In the genomic region with DNA sequence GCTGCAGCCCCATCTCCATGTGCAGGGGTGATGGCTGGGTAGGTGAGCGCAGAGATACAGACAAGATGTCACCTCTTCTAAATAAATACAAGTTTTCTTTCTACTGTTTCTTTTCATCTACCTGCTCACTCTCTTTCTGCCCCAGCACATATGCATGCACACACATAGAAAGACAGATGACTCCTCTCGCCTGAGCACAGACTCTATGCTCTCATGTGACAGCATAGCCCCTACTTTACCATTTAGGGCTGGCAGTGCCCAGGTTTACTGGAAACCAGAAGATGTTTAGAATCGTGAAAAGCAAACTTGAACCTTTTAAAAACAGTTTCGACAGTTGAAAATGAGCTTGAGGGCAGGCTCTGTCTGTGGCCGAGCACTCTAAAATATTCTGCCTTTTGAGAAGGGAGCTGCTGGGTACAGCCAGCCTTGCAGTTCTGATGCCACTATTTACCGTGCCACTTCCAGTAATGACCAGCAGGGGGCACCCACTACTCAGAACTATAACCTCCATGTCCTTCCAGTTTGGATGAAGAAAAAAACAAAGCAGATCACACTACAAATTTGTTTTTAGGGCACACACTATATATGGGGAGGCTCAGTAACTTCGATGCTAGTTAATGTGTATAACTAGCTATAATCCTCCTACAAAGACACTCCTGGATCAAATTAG, we compare ENCODE assay signal across 9 mouse cellular contexts. TPM values are rescaled to one million over a fixed set of nuclear protein-coding genes. Genes with fewer than 3 reads are reported as not detected.
DNase-seq lines count a peak whose midpoint lies in the region; ATAC-seq and TF ChIP-seq lines count a peak whose summit lies in the region.
"Had no signal": no experiment of that assay in that cellular context is flagged by ENCODE, and none has a peak within 500 bp of the region (broad histone marks: within the 10 kb centered on the region; RNA-seq: fewer than 3 reads in every experiment).

No protein-coding gene starts in this region.

- no peaks in the 10 kb centered on the region for H3K4me1 ChIP-seq in MEL (ENCODE audit: control insufficient read depth in 1 of 2, insufficient read depth in 2 of 2, low read length in 2 of 2)
- H3K4me1 ChIP-seq in bone marrow macrophage, adult 2 months (ENCODE audit: control insufficient read depth, insufficient read depth, low read length): no peaks in the 10 kb centered on the region
- H3K4me1 ChIP-seq in embryonic fibroblast, embryonic 13.5 days (ENCODE audit: control insufficient read depth, insufficient read depth, low read length): no peaks in the 10 kb centered on the region
- no peaks in the 10 kb centered on the region for H3K4me1 ChIP-seq in heart, postnatal 0 days (ENCODE audit: control insufficient read depth, insufficient read depth)
- H3K4me1 ChIP-seq: lung, embryonic 15.5 days had no signal

- no peaks in the 10 kb centered on the region for H3K79me2 ChIP-seq in MEL (ENCODE audit: control insufficient read depth, insufficient read depth, low read length, poor library complexity)

- H3K27ac ChIP-seq in MEL (ENCODE audit: control insufficient read depth, low read depth, low read length): no peak overlapping the region
- H3K27ac ChIP-seq in bone marrow macrophage, adult 2 months (ENCODE audit: insufficient read depth, low read depth, low read length): no peak overlapping the region
- no peak overlapping the region for H3K27ac ChIP-seq in embryonic fibroblast, embryonic 13.5 days (ENCODE audit: insufficient read depth, low read length)
- no peak overlapping the region for H3K27ac ChIP-seq in heart, postnatal 0 days (ENCODE audit: low read depth)
- H3K27ac ChIP-seq: lung, embryonic 15.5 days had no signal

- no peak overlapping the region for H3K4me2 ChIP-seq in heart, postnatal 0 days (ENCODE audit: low read depth, low read length)
- H3K4me2 ChIP-seq: lung, embryonic 15.5 days had no signal

- no peak for TF ChIP-seq EP300 in MEL (IDR thresholded peaks at IDR 0.05; ENCODE audit: low read depth in 1 of 2, low read length in 2 of 2)
- TF ChIP-seq EP300 in heart, postnatal 0 days (IDR thresholded peaks at IDR 0.05; ENCODE audit: low read depth): no peak

- H3K27me3 ChIP-seq in MEL (ENCODE audit: control insufficient read depth in 1 of 2, insufficient read depth in 2 of 2, low read length in 2 of 2): peaks cover 0 to 2% of the 10 kb centered on the region in 2 experiments; a peak in 3 of 4 replicates
- no peaks in the 10 kb centered on the region for H3K27me3 ChIP-seq in heart, postnatal 0 days (ENCODE audit: control insufficient read depth, insufficient read depth, low read length)
- H3K27me3 ChIP-seq: lung, embryonic 15.5 days had no signal

- no peaks in the 10 kb centered on the region for H3K9me3 ChIP-seq in MEL (replicated peaks; ENCODE audit: insufficient read depth, low read length)
- H3K9me3 ChIP-seq in heart, postnatal 0 days (replicated peaks; ENCODE audit: control insufficient read depth, low read length): no peaks in the 10 kb centered on the region
- H3K9me3 ChIP-seq: lung, embryonic 15.5 days had no signal

- no peak overlapping the region for H3K9ac ChIP-seq in MEL (ENCODE audit: control insufficient read depth, low read depth, low read length, poor library complexity, severe bottlenecking)
- H3K9ac ChIP-seq in heart, postnatal 0 days (replicated peaks; ENCODE audit: low read depth, low read length): no peak overlapping the region
- H3K9ac ChIP-seq: lung, embryonic 15.5 days had no signal

- H3K4me3 ChIP-seq in MEL (ENCODE audit: control insufficient read depth in 1 of 2, insufficient read depth in 1 of 2, low read depth in 2 of 2, low read length in 2 of 2): no peak overlapping the region
- no peak overlapping the region for H3K4me3 ChIP-seq in bone marrow macrophage, adult 2 months (ENCODE audit: insufficient read depth, low read length)
- no peak overlapping the region for H3K4me3 ChIP-seq in embryonic fibroblast, embryonic 13.5 days (ENCODE audit: insufficient read depth, low read length)
- no peak overlapping the region for H3K4me3 ChIP-seq in heart, postnatal 0 days (ENCODE audit: low read depth, low read length)
- H3K4me3 ChIP-seq: lung, embryonic 15.5 days had no signal

- TF ChIP-seq RAD21 in MEL (IDR thresholded peaks at IDR 0.05; ENCODE audit: low read depth, low read length): peak; percentile 85

- 0 out of 2 replicates have a peak, but pooled peaks have one; percentile 39 for ATAC-seq in heart, postnatal 0 days (ENCODE audit: insufficient read depth, low read depth)
- ATAC-seq in inflammation-experienced regulatory T-cells, adult 6 months: no peak

- no peaks in the 10 kb centered on the region for H3K36me3 ChIP-seq in MEL (ENCODE audit: control insufficient read depth in 1 of 2, insufficient read depth in 2 of 2, low read length in 2 of 2)
- H3K36me3 ChIP-seq in heart, postnatal 0 days (replicated peaks; ENCODE audit: control insufficient read depth, insufficient read depth, low read length): no peaks in the 10 kb centered on the region
- H3K36me3 ChIP-seq: lung, embryonic 15.5 days had no signal

- TF ChIP-seq POLR2A in MEL (IDR thresholded peaks at IDR 0.05; ENCODE audit: control insufficient read depth in 1 of 2, insufficient read depth in 1 of 2, low read depth in 1 of 2, low read length in 2 of 2, poor library complexity in 1 of 2): no peak
- no peak for TF ChIP-seq POLR2A in bone marrow macrophage, adult 2 months (IDR thresholded peaks at IDR 0.05; ENCODE audit: borderline replicate concordance, low read depth, low read length)
- no peak for TF ChIP-seq POLR2A in embryonic fibroblast, embryonic 13.5 days (IDR thresholded peaks at IDR 0.05; ENCODE audit: low read depth, low read length)

- peak; percentile 68 for DNase-seq in MEL (ENCODE audit: low read depth, low spot score)
- DNase-seq in heart, postnatal 0 days (ENCODE audit: low spot score): peak; percentile 66
- peak; percentile 91 for DNase-seq in layer of hippocampus, adult 9-10 months (ENCODE audit: low spot score)
- DNase-seq in lung, postnatal 36 days: peak; percentile 88
- DNase-seq in right cerebral cortex, postnatal 14 days: peak; percentile 82

- TF ChIP-seq CTCF in MEL (IDR thresholded peaks at IDR 0.05 in 2 of 3, conservative IDR thresholded peaks at IDR 0.05 in 1 of 3; ENCODE audit: control insufficient read depth in 1 of 3, insufficient read depth in 1 of 3, low read depth in 2 of 3, low read length in 3 of 3, poor library complexity in 1 of 3, severe bottlenecking in 1 of 3): peak; percentile 74 to 88 (median 80)
- TF ChIP-seq CTCF in bone marrow macrophage, adult 2 months (IDR thresholded peaks at IDR 0.05; ENCODE audit: low read depth, low read length): peak; percentile 45; the same call in 1 of the 2 replicates
- peak; percentile 29; the same call in 1 of the 2 replicates for TF ChIP-seq CTCF in embryonic fibroblast, embryonic 13.5 days (IDR thresholded peaks at IDR 0.05; ENCODE audit: borderline replicate concordance, insufficient read depth, low read length)
- peak; percentile 91 for TF ChIP-seq CTCF in heart, postnatal 0 days (IDR thresholded peaks at IDR 0.05; ENCODE audit: low read depth)

- WGBS in heart, postnatal 0 days: 28% methylated on average over 7 of the region's 7 CpGs

TF ChIP-seq in MEL, 35 proteins besides CTCF, POLR2A, EP300 and RAD21:
- TF ChIP-seq ZC3H11A (IDR thresholded peaks at IDR 0.05; ENCODE audit: low read depth, low read length) (peak; percentile 79), MAFK (IDR thresholded peaks at IDR 0.05; ENCODE audit: borderline replicate concordance, low read depth, low read length) (no peak), SMC3 (IDR thresholded peaks at IDR 0.05; ENCODE audit: low read depth, low read length) (peak; percentile 96), ZNF384 (IDR thresholded peaks at IDR 0.05; ENCODE audit: low read depth, low read length) (peak; percentile 56), GABPA (IDR thresholded peaks at IDR 0.05; ENCODE audit: low read depth, low read length) (no peak), MYB (IDR thresholded peaks at IDR 0.05; ENCODE audit: low read depth, low read length) (no peak), USF2 (IDR thresholded peaks at IDR 0.05; ENCODE audit: borderline replicate concordance in 1 of 2, insufficient read depth in 1 of 2, low read depth in 1 of 2, low read length in 2 of 2) (no peak)

RNA-seq across cellular contexts. Expression of a gene that starts 47.3 kb away (rescaled TPM):
- not detected in 2 replicates for total RNA-seq in MEL (2012; rRNA removed)
- under 1 TPM in 1 of 2 experiments, not detected in 1; 0.17 TPM for polyA plus RNA-seq in MEL (2012; ENCODE audit: insufficient read depth in 1 of 2, insufficient read length in 2 of 2, low read depth in 1 of 2, low replicate concordance in 2 of 2, missing spikeins in 1 of 2)
- polyA plus RNA-seq in bone marrow macrophage, adult 2 months (2012; ENCODE audit: insufficient read depth, insufficient read length, missing spikeins): 2.4 and 4.4 TPM in 2 replicates
- polyA plus RNA-seq in embryonic fibroblast, embryonic 13.5 days (2011; ENCODE audit: insufficient read length, low read depth, missing spikeins): 3.7 and 4.0 TPM in 2 replicates
- not detected in 2 replicates for total RNA-seq in heart, postnatal 0 days (2014; rRNA removed; ENCODE audit: low replicate concordance)
- polyA plus RNA-seq in heart, postnatal 0 days (2015; fragmentation: Nextera tagmentation; extraction: Ambion mirVana): not detected in 2 replicates
- polyA plus RNA-seq in inflammation-experienced regulatory T-cells, adult 6 months (2017; shearing (Covaris generic)): 1 to 10 TPM in 2 of 3 experiments, not detected in 1; 2.2 to 3.6 TPM
- polyA plus RNA-seq: lung, embryonic 15.5 days had no signal

Comparison
In these comparisons a context has a peak if more than half of its experiments do, and no peak if none do; other contexts are left out.
1. CTCF ChIP-seq: peak in every context shown above with its lines; median percentile 91 in heart, postnatal 0 days; 80 in MEL; 45 in bone marrow macrophage, adult 2 months; 29 in embryonic fibroblast, embryonic 13.5 days.